Mouse (Mus musculus) monocyte, adult 2 months (primary cell): ENCODE results near the gene Mrpl30.

Source experiments
- DNase-seq, 2 experiments: peaks; one replicate each; pipeline ENCODE4 v3.0.0; 2022; ENCODE audit warnings: low spot score in 2 of 2, low read depth in 1 of 2

The Mrpl30 gene

DNA sequence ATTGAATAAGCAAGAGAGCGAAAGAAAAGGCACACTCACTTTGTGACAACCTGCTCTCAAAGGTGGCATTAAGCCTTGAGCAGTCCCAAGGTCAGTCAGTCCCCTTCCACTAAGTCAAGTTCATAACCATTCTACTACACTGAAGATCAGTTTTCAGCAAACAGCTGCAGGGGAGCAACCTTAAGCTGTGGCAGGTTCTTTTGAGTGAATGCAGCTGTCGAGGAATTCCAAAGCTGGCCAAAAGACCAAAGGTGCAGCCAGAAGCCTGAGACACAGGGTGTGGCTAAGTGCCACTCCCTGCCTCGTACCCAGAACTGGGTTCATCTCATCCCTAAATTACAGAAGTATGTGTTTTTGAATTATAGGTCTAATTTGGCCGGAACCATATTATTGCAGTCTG lies 9.5 kb downstream of the Mrpl30 start:
- DNase-seq = no peak

DNA sequence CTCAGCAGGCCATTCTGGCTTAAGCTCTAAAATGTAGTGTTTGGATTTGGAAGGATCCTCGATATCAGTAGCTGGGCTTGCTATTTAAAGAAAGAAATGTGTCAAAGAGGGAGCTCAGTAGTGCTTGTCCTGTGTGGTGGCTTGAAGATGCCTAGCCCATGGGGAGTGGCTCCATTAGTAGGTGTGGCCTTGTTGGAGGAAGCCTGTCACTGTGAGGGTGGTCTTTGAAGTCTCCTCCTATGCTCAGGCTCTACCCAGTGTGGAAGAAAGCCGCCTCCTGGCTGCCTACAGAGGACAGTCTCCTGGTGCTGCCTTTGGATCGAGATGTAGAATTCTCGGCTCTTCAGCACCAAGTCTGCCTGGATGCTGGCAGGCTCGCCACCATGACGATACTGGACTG lies 10.0 kb downstream of the Mrpl30 start:
- no peak for DNase-seq

DNA sequence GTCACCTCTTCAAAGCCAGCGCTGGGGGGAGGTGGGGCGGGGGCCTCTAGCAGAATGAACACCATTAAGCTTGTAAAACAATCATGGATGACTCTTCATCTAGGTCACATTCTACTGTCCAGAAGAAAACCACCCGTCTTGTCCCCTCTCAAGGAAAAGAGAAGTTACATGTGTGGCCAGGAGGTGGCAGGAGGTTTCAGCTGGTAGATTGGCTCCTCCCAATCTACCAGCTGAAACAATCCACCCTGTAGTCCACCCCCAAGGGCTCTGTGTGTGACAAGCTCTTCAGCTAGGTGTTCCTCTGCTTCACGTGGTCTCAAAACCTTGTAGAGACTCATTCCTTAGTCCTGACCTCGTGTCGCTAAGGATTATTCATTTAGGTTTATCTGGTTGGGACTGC lies 12.9 kb downstream of the Mrpl30 start:
- DNase-seq = no peak

DNA sequence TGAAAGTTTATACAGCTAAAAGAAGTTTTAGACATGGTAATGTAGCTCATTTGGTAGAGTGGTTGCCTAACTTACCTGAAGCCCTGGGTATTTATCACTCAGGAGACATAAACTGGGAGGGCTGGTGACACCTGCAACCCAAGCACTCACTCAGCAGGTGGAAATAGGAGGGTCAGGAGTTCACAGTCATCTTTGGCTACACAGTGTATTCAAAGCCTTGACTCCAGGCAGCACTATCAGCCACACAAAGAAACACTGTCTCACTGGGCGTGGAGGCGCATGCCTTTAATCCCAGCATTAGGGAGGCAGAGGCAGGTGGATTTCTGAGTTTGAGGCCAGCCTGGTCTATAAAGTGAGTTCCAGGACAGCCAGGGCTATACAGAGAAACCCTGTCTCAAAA lies 22.5 kb downstream of the Mrpl30 start:
- no peak for DNase-seq

DNA sequence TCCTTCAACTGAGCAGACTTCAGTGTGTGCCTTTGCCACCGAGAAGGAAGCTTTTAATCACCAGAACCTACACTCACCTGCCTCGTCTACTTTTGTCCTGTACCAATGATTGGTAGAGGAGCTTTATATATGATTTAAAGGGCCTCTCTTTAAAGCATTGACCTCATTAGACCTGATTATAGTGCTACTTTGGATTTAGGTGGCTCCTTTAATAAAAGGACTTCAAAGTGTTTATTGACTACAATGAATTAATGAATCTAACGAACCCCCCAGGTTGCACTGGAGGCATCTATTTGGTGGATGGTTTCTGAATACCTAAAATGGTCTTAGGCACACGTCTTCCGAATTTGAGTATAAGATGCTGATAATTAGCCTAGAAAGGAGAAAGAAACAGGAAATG lies 26.1 kb downstream of the Mrpl30 start, which contains the start of gene Lyg2:
TSS of gene Lyg2 (minus strand) at position 101 of the 400 bp plus-strand sequence.
- DNase-seq = no peak

DNA sequence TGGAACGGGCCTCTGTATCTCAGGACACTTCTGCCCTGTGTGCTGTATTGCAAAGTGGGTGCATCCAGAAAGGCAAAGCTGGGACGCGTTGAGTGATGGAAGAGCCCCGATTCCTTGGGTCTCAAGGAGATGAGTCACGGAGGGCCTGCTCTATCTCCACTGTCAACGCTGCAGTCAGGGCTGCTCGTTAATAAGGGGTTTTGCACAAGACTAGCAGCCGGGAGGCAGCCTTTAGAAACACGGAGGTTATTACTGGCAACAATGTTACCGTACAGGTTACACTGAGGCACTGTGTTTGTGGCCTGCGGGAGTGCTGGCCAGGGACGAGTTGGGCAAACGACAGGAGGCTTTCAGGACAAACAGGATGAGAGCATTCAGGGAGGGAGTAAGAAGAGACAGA lies 27.4 kb downstream of the Mrpl30 start:
- DNase-seq = no peak

DNA sequence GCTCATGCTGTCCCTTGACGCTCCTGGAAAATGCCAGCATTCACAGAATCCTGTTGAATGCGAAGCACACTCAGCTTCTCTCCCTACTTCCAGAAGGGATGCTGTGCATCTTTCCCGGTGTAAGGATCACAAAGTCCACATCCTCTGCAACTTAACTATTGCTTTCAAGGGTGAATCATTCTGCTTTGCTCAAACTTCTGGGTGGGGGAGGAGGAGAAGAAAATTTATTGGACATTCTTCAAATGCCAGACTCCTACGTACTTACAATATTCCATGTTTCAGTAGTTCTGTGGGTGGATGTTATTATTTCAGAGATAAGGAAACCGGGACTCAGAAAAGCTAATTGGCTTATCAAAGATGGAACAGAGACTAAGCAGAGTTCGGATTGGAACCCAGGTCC lies 27.8 kb downstream of the Mrpl30 start:
- DNase-seq = no peak

DNA sequence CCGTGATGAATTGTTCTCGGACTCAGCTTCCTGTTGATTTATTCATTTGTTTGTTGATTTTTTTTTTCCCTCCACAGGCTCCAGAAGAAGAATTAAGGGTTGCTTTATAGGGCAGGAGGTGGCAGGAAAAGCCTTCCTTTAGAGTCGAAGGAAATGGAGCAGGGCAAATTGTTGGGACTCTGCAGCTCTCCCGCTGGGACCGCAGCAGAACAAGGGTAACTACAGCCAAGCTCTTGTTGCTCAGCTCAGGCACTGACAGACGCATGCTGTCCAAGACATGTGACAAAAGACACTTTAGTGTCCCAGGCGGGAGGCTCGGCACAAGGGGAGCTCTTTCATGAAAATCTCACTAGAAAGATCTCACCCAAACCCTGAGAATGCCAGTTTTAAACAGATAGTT lies 32.3 kb downstream of the Mrpl30 start:
- no peak for DNase-seq

DNA sequence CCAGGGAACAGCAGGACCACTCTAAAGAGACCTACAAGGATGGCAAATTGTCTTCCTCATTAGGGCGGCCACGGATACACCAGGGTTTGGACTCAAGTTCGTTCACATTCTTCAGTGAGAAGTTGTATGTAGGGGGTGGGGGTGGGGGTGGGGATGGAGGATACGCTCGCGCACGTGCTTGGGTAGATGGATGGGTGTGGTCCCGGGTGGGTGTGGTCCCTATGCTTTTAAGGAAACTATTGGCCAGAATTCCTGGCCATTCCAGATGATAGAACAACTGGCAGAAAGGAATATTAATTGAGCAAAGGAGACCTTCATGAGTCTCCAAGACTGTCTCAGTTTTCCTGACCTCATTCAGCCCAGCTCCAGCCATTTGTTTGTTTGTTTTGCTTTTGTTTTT lies 35.7 kb downstream of the Mrpl30 start:
- DNase-seq = no peak

DNA sequence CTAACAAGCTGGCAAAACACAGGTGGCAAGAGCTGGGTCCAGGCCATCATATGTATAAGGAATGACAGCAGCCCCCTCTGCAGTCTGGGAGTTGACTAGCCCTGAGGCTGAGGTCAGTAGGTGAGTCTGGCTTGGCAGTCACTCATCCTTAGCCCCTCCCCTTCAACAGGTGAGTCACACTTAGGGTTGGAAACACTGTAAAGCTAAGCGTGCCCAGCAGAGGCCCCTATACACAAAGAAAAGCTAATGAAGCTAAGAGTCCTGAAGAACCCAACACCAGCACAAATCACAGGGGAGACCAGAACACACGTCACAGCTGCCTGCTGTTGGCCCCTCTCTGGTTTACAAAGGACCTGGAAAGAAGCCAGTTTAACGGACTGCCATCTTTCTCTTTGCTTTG lies 41.5 kb downstream of the Mrpl30 start:
- no peak for DNase-seq
